Mouse (Mus musculus) spleen, postnatal 14 days (tissue): ENCODE data around the gene Adar.
"Not testable (repeated sequence)": the region's sequence is repeated elsewhere in the genome, so short reads cannot be mapped to it uniquely, and the experiment has no call there.

ENCODE experiments used
- DNase-seq, 2 experiments: peaks; one replicate each; pipeline ENCODE4 v3.0.0; 2021 to 2022; ENCODE audit warnings: low spot score in 2 of 2

Adar gene

GRCm38 (mm10) chr3:89788680-89789352 lies 74.0 kb downstream of the Adar start:
- no peak for DNase-seq

GRCm38 (mm10) chr3:89794616-89795015 lies 79.8 kb downstream of the Adar start:
- DNase-seq, result no peak

GRCm38 (mm10) chr3:89795746-89796145 lies 80.9 kb downstream of the Adar start:
- no peak for DNase-seq

GRCm38 (mm10) chr3:89796358-89796757 lies 81.5 kb downstream of the Adar start:
- no peak for DNase-seq

GRCm38 (mm10) chr3:89798518-89798917 lies 83.7 kb downstream of the Adar start:
- DNase-seq, result no peak

GRCm38 (mm10) chr3:89799476-89799875 lies 84.7 kb downstream of the Adar start:
- no peak for DNase-seq

- DNase-seq, result not testable (repeated sequence)
Measured at GRCm38 (mm10) chr3:89800078-89800477, 85.3 kb downstream of the Adar start.

- DNase-seq, result no peak
Measured at GRCm38 (mm10) chr3:89800774-89801506, 86.1 kb downstream of the Adar start.

- no peak for DNase-seq
Measured at GRCm38 (mm10) chr3:89801507-89801847, 86.7 kb downstream of the Adar start.

- DNase-seq, result no peak
Measured at GRCm38 (mm10) chr3:89802876-89803275, 88.1 kb downstream of the Adar start.
